Mouse (Mus musculus): ENCODE measurements around the gene Gm20509.
"Not testable (repeated sequence)": the region's sequence is repeated elsewhere in the genome, so short reads cannot be mapped to it uniquely, and the experiment has no call there.

Gene Gm20509

DNA sequence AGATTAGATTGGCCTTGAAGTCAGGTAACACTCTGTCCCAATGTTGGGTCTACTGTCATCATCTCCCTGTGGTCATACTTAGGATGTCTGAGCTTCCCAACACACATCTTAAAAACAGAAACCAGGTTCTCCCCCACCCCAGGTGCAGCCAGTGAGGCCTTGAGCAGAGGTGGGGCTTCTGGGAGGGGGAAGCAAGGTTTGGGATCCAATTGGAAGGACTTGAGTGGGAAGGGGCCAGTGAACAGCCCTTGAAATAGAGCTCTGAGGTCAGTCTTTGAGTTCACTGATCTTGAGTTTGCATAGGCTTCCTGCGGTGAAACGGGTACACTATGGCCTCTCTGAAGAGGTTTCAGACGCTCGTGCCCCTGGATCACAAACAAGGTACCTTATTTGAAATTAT, at the start of gene Gm20509:
Gm20509 (plus strand) TSS at position 290 of the 400 bp plus-strand sequence.
- DNase-seq (ENCODE audit: low read depth, low spot score), result no peak

DNA sequence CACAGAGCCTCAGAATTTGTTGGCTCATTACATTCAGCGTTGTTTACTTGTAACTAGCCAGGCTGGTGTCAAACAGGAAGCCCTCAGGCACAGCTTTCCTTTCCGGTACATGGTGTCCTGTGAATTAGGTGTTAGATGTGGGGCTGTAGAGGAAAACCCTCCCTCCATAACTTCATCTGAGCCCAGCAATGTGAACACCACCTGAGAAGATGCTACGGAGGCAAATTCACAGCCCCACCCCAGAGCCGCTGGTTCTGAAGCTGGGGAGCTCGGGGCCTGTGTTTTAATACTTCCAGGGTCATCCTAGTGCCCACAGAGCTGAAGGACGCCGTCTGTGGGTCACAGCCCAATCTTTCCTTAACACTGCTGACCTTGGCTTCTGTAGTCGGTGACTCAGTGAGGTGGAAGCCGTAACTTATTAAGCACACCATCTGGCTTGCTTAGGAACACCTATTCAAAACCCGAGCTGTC, 46.8 kb upstream of the Gm20509 start:
- DNase-seq (ENCODE audit: low read depth, low spot score), result no peak

DNA sequence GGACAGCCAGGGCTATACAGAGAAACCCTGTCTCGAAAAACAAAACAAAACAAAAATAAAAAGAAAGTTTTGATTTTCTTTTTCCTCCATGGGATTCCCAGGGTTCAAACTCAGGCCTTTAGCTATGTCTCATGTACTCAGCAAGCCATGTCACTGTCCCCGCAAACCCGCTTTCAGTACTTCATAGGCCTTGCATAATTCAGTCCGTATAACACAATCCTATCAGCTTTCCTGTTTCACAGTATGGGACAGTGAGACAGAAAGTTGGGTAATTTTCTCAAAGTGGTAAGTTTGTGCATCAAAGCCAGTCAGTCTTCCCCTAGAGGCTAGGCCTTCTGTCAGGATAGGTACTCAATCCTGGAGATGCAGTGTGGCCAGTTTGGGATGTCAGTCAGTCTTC, 43.0 kb upstream of the Gm20509 start:
- no peak for DNase-seq (ENCODE audit: low read depth, low spot score)

DNA sequence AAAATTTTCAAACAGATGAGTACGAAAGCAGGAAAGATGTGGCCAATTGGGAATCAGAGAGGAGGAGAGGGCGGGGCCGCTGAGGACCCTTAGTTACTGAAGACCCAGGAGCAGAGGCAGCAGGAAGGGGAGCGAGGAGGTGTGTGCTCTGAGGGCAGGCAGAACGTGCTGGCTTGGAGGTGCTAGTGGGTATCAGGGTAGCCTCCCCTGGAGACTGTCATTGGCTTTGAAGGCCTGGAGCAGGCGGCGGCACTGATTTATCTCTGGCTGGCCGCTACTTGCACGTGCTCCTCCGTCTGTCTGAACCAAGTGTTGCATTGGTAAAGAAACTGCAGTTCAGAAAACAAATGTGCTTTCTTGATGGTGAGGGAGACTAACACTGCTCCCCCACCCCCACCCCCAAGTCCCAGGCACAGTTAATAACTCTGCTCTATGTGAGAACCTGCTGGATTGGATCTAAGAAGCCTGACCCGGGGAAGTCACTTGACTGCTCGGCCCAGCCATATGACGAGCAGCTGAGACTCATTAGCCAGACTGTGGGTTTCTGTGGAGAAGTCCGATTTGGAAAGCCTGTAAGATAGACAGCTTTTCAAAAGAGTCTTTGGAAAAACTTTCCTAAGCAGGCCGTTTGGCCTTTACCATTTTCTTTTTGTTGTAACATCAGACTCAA, 38.5 kb upstream of the Gm20509 start:
- DNase-seq (ENCODE audit: low read depth, low spot score), result no peak

DNA sequence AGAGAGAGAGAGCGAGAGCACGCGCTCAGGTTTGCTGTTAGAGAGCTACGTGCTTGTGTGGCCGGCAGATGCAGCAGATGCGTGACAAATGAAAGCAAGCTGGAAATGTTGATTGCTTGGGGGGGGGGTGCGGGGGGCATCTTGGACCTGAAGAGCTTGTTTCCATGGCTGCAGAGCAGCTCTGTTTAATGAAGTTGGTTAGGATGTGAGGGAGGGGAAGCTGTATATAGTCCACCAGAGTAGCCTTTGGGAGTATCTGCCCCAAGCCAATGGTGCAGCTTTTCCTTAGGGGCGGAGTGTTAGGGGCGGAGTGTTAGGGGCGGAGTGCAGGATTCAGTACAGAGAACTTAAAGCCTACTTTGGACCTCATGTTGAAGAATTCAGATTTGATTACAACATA, 35.2 kb upstream of the Gm20509 start:
- DNase-seq (ENCODE audit: low read depth, low spot score), result no peak

DNA sequence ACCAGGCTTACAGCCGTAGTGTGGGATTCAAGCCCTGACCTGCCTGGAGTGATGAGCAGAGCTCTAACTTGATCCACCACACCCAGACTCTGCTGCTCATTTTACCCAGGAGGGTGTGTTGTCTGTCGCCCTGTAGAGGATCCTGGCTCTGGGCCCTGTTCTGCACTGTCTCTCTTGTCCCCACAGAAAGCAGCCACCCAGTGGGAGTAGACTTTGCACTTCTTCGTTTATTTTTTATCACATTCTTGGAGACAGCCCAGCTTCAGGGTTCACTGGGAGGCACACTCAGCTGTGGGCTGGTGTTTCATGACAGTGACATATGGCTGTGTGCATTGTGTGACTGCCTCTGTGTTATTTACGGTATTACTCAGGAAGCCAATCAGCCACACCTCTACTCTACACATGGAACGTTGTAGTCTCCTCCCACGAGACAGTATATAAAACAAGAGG, 34.0 kb upstream of the Gm20509 start:
- DNase-seq (ENCODE audit: low read depth, low spot score), result peak; percentile 65

DNA sequence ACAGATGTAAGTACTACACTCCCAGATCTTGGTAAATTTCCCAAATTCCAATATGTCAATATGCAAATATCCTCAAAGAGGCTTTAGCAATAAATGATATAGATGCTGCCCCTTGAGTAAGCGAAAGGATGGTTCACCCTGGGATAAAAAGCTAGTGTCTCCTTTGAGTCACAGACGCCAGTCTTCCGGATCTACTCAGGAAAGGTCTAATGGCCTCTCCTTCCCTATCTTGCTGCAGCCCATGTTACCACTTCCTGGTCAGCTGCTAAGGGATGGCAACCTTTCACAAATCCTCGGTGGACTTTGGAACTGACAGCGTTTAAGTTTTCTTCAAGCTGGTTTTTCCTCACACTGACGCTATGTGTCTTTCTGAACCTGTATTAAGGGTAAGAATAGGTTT, 33.6 kb upstream of the Gm20509 start:
- DNase-seq (ENCODE audit: low read depth, low spot score), result no peak

DNA sequence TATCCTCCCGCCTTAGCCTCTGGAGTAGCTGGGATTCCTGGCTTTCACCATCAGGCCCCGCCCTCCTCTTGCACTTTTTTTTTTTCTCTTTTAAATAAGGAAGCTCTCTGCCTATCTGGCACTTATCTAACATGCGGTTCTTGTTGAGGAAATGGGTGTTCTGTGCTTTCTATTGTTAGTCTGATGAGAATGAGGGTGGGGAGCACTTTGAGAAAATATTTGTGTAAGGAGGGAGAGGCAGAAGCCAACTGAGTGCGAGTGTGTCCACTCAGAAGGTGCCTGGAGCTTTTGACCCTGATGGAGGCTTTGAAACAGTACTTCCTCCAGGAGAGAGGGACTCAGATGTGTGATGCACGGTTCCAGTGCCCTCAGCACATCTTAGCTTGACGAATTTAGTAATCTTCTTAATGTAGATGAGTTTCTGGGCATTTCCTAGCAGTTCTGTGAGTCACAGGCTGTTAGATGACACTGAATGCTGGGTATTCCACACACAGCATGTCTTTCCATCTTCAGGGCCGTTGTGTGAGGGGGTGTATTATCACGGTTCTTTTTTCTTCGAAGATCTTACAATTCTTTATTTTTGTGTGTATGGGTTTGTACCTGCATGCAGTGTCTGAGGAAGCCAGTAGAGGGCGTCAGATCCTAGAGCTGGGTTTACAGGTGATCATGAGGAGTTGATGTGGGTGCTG, 31.2 kb upstream of the Gm20509 start:
- no peak for DNase-seq (ENCODE audit: low read depth, low spot score)

DNA sequence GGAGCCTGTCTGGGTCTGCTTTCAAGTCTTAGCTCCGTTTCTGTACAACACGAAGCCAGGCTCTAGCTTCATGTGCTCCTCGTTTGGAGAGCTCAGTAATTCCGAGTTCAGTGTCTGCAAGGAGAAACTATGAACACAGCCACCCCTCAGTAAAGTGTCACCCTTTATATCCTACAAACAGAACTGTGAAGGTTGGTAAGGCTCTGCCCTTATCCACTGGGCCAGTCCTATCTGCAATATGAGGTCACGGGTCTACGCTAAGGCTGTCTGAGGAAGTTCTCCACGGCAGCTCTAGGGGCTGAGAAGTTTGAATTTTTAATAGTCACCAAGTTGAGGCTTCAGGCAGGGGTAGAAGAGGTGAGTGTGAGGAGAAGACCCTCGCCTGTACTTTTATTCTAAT, 29.8 kb upstream of the Gm20509 start:
- no peak for DNase-seq (ENCODE audit: low read depth, low spot score)

DNA sequence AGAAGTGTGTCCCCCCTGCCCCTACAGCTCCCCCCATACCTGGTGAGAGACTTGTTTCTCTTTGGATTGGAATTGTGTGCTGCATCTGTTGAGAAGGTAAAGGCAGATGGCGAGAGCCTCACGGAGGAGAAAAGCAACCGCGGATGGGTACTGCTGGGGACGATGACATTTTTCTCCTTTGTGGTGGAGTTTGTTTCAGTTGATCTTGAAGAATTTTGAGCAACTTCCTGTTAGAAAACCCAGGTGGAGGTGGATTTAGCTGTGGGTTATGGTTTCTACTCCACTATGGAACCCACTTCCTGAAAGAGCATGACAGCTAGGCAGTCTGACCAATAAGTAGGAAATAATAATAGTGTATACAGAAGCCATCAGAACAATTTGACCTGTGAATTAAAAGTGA, 29.1 kb upstream of the Gm20509 start:
- no peak for DNase-seq (ENCODE audit: low read depth, low spot score)

DNA sequence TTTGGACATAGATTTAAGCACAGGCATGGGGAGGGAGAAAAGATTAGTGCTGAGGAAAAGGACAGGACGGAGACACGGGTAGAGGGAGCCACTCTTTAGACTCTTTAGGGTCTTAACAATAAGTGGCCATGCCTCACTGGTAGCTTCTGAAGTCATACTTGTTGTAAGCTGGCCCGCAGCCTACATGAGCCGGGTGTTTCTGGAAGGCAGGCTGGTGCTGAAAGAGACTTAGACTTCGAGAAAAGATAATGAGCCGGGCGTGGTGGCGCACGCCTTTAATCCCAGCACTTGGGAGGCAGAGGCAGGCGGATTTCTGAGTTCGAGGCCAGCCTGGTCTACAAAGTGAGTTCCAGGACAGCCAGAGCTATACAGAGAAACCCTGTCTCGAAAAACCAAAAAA, 22.9 kb upstream of the Gm20509 start:
- not testable (repeated sequence) for DNase-seq (ENCODE audit: low read depth, low spot score)

DNA sequence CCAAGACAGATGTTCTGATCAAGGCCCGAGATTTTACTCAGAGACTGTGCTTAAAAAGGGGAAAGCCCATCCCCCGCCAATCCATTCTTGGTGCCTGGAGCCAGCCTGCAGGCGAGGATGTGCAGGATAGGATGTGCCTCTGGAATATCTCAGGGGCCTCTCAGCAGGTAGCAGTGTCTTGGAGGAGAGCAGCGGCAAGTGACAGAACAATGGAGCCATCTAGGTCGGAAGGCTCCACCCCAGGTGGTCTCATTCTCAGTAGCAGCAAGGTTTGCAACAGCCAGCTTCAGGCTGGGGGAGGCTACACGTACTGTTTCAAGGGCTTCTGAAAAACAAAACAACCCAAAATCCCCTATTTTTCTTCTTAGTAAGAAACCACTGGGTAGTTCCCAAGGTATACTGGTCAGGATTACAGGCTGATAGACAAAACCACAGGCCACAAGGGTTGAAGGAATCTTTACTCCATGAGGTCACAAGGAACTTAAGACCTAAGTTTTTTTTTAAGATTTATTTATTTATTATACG, 22.4 kb upstream of the Gm20509 start:
- no peak for DNase-seq (ENCODE audit: low read depth, low spot score)

DNA sequence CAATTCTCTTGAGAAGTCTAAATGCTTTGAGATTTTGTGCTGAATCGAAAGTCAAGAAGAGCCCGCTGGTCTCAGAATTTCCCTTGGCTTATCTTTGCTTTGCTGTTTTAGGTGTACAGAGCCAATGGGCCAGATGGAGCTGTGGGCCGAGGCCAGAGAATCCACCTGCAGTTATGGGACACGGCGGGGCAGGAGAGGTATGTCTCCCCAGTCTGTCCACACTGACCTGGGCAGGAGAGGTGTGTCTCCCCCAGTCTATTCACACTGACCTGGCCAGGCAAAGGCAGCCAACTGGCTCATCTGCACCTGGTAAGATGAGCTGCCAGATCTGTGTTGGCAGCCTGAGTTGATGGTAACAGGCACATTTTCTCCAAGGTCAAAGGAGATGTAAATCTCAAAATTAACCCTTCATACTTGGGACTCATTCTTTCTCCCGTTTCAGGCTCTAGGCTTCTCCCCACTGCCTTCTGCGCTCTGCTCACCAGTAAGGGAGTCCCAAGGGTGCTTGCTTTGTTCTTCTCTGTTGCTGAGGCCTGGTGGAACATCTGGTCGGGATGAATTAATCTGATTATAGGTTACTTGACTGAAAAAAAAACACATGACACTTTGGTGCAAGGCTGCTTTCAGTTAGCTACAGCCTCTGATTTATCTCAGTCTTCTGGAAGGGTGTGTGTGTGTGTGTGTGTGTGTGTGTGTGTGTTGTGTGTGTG, 19.8 kb upstream of the Gm20509 start:
- no peak for DNase-seq (ENCODE audit: low read depth, low spot score)

DNA sequence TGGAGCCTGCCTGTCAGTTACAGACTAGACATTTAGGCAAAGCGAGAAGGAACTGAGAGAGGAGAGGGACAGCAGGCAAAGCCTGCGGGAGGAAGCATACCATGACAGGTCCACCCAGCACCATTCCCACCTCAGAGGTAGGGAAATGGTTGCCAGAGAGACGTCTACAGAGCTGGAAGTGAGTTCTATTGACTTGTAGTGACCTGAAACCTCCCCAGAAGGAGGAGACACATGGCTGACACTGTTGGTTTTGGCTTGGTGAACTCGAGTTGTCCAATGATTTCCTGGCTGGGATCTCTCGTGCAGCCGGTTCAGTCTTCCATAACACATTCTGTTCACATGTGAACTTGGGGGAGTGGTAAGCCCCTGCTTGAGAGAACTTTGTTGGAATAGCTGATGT, 18.3 kb upstream of the Gm20509 start:
- DNase-seq (ENCODE audit: low read depth, low spot score), result no peak

DNA sequence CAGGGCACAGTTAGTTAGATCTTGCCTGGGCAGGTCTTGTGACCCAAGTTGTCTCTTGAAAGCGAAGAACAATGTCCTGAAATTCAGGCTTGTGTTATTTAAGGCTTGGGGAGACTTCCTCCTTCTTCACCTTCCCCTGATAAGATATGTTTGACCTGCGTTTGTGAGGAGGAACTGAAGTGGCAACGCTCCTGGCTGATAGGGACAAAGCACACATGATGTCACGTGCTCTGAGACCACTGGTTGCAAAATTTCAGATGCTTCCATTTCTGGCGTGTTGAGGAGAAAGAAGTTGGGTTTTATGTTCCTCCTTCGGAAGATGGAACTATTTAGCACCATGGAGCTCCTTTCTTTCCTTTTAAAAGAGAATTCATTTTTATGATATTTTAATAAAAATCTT, 16.4 kb upstream of the Gm20509 start:
- no peak for DNase-seq (ENCODE audit: low read depth, low spot score)

DNA sequence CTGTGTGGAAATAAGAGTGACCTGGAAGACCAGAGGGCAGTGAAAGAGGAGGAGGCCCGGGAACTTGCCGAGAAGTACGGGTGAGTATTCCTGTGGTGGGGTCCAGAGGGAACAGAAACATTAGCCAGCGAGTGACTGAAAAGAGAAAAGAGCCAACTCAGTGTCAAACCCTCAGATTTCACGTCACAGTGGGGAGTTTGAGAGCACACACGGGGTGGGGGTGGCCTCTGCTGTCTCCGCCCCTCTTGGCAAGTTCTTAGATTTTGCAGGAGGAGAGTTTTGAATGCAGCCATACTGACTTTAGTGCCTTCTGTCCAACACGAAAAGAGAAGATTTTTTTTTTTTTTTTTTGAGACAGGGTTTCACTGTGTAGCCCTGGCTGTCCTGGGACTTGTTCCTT, 15.1 kb upstream of the Gm20509 start:
- no peak for DNase-seq (ENCODE audit: low read depth, low spot score)

DNA sequence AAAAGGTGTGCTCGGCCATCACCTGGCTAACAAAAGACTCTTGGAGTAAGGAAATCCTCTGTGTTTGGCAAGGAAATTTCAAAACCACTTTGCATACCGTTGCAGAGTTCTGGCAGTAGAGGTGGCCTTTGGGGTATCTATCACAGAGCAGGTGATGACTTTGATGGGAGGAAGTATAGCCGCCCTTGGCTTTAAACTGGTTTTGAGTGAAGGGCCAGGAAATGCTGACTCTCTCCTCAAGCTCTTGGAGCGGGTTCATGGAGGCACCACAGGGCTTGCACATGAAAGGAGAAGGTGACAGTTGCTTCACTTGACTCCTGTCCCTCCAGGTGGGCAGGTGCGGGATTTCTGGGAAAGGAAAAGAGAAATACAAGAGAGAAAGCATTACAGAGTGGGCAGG, 14.7 kb upstream of the Gm20509 start:
- DNase-seq (ENCODE audit: low read depth, low spot score), result no peak

DNA sequence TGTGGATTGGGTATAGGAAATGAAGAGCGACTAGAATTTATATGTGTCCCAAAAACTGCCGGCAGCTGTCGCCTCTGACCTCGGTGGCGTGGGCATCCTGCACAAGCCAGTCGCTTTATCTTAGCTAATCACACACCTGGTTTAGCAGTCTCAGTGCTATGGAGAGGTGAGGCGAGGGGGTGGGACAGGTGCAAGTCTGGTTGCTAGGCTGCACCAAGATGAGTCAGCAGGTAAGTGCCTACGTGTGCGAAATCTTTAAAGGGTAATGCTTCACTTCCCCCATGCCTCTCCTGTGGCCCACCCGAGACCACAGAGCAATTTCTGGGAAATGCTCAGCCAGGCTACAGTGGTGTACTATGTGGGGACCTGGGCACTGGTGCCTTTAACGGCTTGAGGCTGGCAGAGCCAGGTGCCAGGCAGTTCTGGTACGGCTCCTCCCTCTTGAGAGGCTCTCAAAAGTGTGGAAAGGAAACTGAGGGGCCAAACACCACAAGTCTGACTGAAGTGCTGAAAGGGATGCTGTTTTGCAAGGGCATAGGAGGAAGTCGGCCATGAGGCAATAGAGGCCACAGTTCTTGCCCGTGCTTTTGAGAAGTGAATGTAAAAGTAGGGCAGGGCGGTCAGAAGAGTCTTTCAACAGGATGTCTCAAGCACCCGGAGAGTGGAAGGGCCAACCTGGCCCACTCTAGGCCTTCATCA, 12.9 kb upstream of the Gm20509 start:
- DNase-seq (ENCODE audit: low read depth, low spot score), result no peak

DNA sequence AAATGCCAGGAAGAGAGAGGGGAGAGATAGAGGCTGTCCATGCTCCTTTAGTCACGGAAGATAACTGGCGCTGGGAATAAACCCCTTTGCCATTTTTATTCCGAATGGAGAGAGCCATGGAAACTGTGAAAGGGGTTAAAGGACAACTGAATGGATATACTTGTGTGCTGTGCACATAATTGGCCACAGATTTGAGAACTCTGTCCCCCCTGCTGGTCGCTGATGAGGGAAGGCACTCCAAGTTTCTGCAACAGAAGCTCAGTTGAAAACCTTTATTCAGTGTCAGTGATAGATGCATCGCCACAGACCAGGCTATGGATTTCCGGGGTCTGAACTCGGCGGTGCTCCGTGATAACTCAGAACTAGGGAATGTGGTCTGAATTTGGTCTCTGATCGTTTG, 12.1 kb upstream of the Gm20509 start:
- no peak for DNase-seq (ENCODE audit: low read depth, low spot score)

DNA sequence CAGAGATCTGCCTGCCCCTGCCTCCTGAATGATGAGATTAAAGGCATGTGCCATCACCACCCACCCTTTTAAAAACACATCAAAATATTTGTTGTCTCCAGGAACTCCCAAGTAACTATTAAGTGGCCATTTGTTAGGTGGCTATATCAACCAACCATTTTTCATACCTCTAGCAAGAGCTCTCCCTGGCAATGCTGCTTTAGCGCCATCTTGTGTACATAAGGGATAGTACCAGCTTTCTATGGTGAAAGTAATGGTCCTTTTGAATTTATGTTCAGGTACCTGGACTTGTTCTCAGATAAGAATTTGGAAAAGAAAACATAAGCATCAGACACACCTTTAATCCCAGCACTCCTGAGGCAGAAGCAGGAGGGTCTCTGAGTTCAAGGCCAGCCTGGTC, 10.5 kb upstream of the Gm20509 start:
- DNase-seq (ENCODE audit: low read depth, low spot score), result no peak

DNA sequence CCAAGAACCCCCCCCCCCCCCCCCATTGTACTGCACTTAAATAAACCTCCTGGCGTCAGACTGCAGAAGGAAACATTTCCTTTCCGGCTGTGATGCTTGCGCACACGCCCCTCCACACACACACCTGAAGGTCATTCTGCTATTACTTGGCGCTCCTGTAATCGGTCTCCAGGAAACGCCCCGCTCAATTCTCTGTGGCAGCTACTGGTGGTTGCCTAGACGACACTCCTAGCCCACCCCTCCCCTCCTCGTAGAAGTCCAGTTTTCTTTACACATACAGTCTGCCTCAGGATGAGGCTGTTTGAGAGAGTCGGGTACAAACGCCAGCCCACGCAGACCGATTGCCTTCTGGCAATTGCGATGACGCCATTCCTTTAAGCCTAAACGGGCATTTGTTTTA, 7.7 kb upstream of the Gm20509 start:
- peak; percentile 62 for DNase-seq (ENCODE audit: low read depth, low spot score)

DNA sequence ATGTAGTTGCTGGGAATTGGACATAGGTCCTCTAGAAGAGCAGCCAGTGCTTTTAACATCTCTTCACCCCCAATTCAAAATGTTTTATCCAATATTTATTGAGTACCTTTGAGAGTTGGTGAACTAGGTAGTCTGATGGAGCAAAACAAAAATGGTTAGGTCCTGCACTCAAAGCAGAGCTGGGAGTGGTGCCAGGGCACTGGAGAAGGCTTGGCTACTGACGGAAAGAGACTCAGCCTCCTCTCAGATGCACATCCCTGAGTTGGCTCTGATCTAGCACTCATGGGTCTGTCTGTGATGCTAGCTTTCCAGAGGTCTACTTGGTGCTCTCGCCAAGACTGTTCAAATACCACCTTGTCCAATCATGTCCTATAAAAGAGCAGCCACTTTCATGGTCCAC, 4.4 kb upstream of the Gm20509 start:
- DNase-seq (ENCODE audit: low read depth, low spot score), result no peak
